Mouse (Mus musculus): Measurements from ENCODE around the gene Urm1.

- no peak for TF ChIP-seq CTCF (IDR thresholded peaks at IDR 0.05; ENCODE audit: extremely low read depth, insufficient read length, insufficient replicate concordance, low read depth, low read length)
- no peak for TF ChIP-seq POLR2A (IDR thresholded peaks at IDR 0.05; ENCODE audit: low read depth, low read length)
Observed at GRCm38 (mm10) chr2:29891773-29892172, 71.9 kb downstream of the Urm1 start.
